Mouse (Mus musculus) activated CD4-positive, CD25-positive, alpha-beta regulatory T cell, adult 9 weeks (primary cell): ENCODE measurements around the gene H2-Q2. TPM values are rescaled to one million over a fixed set of nuclear protein-coding genes. Genes with fewer than 3 reads are reported as not detected.

Source experiments
- polyA plus RNA-seq: library from polyadenylated mRNA; unstranded; fragments of 100-300 nt; shearing (Covaris generic); gene quantifications from one replicate; pipeline ENCODE4 v1.2.1, GENCODE M21; 2017

Gene H2-Q2
- polyA plus RNA-seq: 21.3 TPM

GRCm38 (mm10) chr17:35342071-35342671, at the start of gene H2-Q2:
H2-Q2 (plus strand) TSS chr17:35342242.

GRCm38 (mm10) chr17:35320327-35321081, 21.5 kb upstream of the H2-Q2 start, which contains the start of gene H2-Q1:
H2-Q1 (plus strand) TSS chr17:35320405.

GRCm38 (mm10) chr17:35379369-35379728, 37.3 kb downstream of the H2-Q2 start, which contains the start of gene H2-Q4:
H2-Q4 (plus strand) TSS chr17:35379617.

Other genes starting within 250 kb of the H2-Q2 start
- gene Ly6g5c, start 234.0 kb upstream of the H2-Q2 start, polyA plus RNA-seq: not detected
- gene Ly6g5b, start 226.8 kb upstream of the H2-Q2 start, polyA plus RNA-seq: 3.8 TPM
- gene Gpank1, start 220.8 kb upstream of the H2-Q2 start, polyA plus RNA-seq: 58.5 TPM
- gene Csnk2b, start 220.2 kb upstream of the H2-Q2 start, polyA plus RNA-seq: 341 TPM
- 5.3 TPM for gene D17H6S53E, start 215.9 kb upstream of the H2-Q2 start, polyA plus RNA-seq
- gene Apom, start 210.2 kb upstream of the H2-Q2 start, polyA plus RNA-seq: not detected
- 48.8 TPM for gene Bag6, start 207.1 kb upstream of the H2-Q2 start, polyA plus RNA-seq
- gene Prrc2a, start 177.3 kb upstream of the H2-Q2 start, polyA plus RNA-seq: 28.9 TPM
- gene Aif1, start 166.2 kb upstream of the H2-Q2 start, polyA plus RNA-seq: 4.8 TPM
- gene Lst1, start 153.8 kb upstream of the H2-Q2 start, polyA plus RNA-seq: 9.6 TPM
- gene Ltb, start 147.8 kb upstream of the H2-Q2 start, polyA plus RNA-seq: 1,484 TPM
- 56.7 TPM for gene Tnf, start 140.2 kb upstream of the H2-Q2 start, polyA plus RNA-seq
- 152 TPM for gene Lta, start 136.9 kb upstream of the H2-Q2 start, polyA plus RNA-seq
- 1.6 TPM for gene Gm16181, start 121.4 kb upstream of the H2-Q2 start, polyA plus RNA-seq
- gene Atp6v1g2, start 108.6 kb upstream of the H2-Q2 start, polyA plus RNA-seq: 6.4 TPM
- gene Nfkbil1, start 106.5 kb upstream of the H2-Q2 start, polyA plus RNA-seq: 16.8 TPM
- 296 TPM for gene Ddx39b, start 100.5 kb upstream of the H2-Q2 start, polyA plus RNA-seq
- gene H2-D1, start 79.5 kb upstream of the H2-Q2 start, polyA plus RNA-seq: 6,634 TPM
- 0.20 TPM for gene H2-Q1, start 21.8 kb upstream of the H2-Q2 start, polyA plus RNA-seq
- gene H2-Q4, start 37.4 kb downstream of the H2-Q2 start, polyA plus RNA-seq: 49.6 TPM
- gene H2-Q6, start 82.6 kb downstream of the H2-Q2 start, polyA plus RNA-seq: 973 TPM
- 2,993 TPM for gene H2-Q7, start 96.9 kb downstream of the H2-Q2 start, polyA plus RNA-seq
- gene H2-Q10, start 127.8 kb downstream of the H2-Q2 start, polyA plus RNA-seq: 30.2 TPM
- gene Pou5f1, start 163.8 kb downstream of the H2-Q2 start, polyA plus RNA-seq: not detected
- gene Tcf19, start 174.6 kb downstream of the H2-Q2 start, polyA plus RNA-seq: 21.5 TPM
- gene Cchcr1, start 174.9 kb downstream of the H2-Q2 start, polyA plus RNA-seq: 17.8 TPM
- not detected for gene Psors1c2, start 191.0 kb downstream of the H2-Q2 start, polyA plus RNA-seq
- gene Cdsn, start 209.9 kb downstream of the H2-Q2 start, polyA plus RNA-seq: not detected
- gene 2300002M23Rik, start 225.2 kb downstream of the H2-Q2 start, polyA plus RNA-seq: not detected